Mouse (Mus musculus): ENCODE results near the gene Mfng.

The Mfng gene

GRCm38 (mm10) chr15:78716936-78717335 lies 56.3 kb downstream of the Mfng start:
- no peak for DNase-seq (ENCODE audit: low read depth, low spot score)

DNA sequence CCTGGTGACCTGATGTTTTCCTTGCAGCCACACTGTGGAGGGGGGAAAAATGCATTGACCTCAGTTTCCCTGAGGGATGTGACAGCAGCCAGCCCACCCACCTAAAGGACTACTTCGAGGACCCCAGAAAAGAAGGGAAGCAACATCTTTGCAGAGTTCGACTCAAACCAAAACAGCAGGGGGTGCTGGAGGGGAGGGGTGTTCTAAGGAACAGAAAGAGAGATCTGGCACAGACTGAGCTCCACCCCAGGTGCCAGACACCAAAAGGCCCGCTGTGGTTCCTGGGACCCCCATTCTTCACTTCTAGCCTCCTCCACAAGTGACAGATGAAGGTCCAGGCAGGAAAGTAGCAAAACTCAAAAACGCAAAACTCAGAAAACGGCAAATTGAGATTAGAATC lies 57.4 kb downstream of the Mfng start:
- DNase-seq (ENCODE audit: low read depth, low spot score), result no peak

DNA sequence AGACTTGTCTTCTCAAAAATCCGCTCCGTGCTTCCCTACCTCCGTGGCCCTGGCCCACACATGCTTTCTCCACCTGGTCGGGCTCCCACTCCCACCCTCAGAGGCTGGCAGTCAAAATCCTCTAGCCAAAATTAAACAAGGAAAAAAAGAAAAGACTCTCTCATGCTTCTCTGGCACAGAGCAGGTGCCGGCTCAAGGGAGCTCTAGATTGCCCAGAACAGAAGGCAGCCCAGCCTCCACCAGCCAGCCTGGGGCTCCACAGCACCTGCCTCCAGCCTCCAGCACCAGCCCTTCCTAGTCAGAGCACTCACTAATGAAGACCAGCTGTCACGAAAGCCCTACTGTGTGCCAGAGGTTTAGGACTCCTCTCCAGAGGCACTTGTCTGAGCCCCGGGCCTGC lies 59.5 kb downstream of the Mfng start:
- DNase-seq (ENCODE audit: low read depth, low spot score), result no peak

GRCm38 (mm10) chr15:78712335-78713258 lies 60.7 kb downstream of the Mfng start:
- DNase-seq (ENCODE audit: low read depth, low spot score), result peak; percentile 75

GRCm38 (mm10) chr15:78711935-78712334 lies 61.3 kb downstream of the Mfng start:
- DNase-seq (ENCODE audit: low read depth, low spot score), result no peak

GRCm38 (mm10) chr15:78710634-78711033 lies 62.6 kb downstream of the Mfng start:
- DNase-seq (ENCODE audit: low read depth, low spot score), result no peak

DNA sequence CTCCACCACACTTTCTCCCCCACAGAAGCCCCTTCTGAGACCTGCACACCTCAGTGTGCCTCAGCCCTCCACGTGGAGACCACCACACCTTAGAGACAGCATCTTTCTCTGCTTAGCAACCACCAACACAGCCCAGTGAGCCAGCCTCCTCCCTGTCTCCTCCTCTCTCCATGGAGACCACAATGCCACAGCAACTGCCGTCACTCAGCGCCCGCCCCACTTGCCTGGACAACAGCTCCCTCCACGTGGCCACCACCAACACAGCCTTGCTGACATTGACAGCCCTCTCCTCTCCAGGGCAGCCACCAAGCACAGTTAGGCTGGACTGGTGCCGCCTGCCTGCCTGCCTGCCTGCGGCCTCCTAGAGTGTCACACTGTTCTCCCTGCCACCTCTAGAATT lies 63.5 kb downstream of the Mfng start:
- DNase-seq (ENCODE audit: low read depth, low spot score), result no peak

- DNase-seq (ENCODE audit: low read depth, low spot score), result no peak
These were observed 66.6 kb downstream of the Mfng start for GRCm38 (mm10) chr15:78706630-78707029.
